Mouse (Mus musculus): Measurements from ENCODE around the gene Arrb1. TPM values are rescaled to one million over a fixed set of nuclear protein-coding genes. Genes with fewer than 3 reads are reported as not detected.
A peak's percentile ranks its signal among the peaks of the same experiment; 100 is the strongest.

The Arrb1 gene
- polyA plus RNA-seq, 1 experiment from 2014 or later, result 4.4 TPM

GRCm38 (mm10) chr7:99627366-99627765 is 92.1 kb downstream of the Arrb1 start:
- H3K4me2 ChIP-seq (replicated peaks; ENCODE audit: low read depth), result no peak overlapping the region
- H3K27me3 ChIP-seq (replicated peaks; ENCODE audit: control insufficient read depth, insufficient read depth, low read length), result peaks cover 67% of the 10 kb centered on the region

DNA sequence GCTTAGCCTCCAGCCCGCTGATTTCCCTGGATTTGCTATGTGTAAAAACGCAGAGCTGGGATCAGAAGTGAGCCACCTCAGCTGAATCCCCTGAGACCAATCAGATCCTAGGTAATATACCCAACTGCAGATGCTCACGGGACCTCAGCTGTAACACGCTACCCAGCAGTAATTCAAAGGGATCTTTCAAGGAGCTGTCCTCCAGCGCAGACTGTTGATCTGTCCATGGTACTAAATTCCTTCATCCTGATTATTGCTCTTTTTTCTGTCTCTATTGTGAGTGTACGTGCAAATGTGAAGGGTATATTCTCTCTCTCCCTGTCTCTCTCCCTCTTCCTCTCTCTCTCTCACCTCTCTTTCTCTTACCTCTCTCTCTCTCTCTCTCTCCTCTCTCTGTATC is 97.0 kb downstream of the Arrb1 start:
- 12% methylated on average over 6 of the region's 6 CpGs for WGBS
- no peak for ATAC-seq

More at GRCm38 (mm10) chr7:99627366-99627765, 92.1 kb downstream of the Arrb1 start:
- 6% methylated on average over 7 of the region's 7 CpGs for WGBS
- no peak for TF ChIP-seq CTCF (IDR thresholded peaks at IDR 0.05; ENCODE audit: low read depth)
- Histone ChIP-seq H3K9ac (ENCODE audit: low read depth, low read length) (no peak overlapping the region), H3K4me3 (ENCODE audit: low read depth, low read length) (no peak overlapping the region; the same call in 1 of the 2 replicates), H3K4me1 (replicated peaks; ENCODE audit: control insufficient read depth, insufficient read depth, low read length) (peaks cover 6% of the 10 kb centered on the region; the same call in 1 of the 2 replicates), H3K9me3 (ENCODE audit: control insufficient read depth) (no peaks in the 10 kb centered on the region), H3K36me3 (ENCODE audit: control insufficient read depth, insufficient read depth) (no peaks in the 10 kb centered on the region), H3K27ac (ENCODE audit: low read depth, low read length) (no peak overlapping the region)
- ATAC-seq, result no peak

GRCm38 (mm10) chr7:99633966-99634665 is 98.8 kb downstream of the Arrb1 start:
- H3K36me3 ChIP-seq (ENCODE audit: control insufficient read depth, insufficient read depth), result no peaks in the 10 kb centered on the region
- peak; percentile 25; the same call in 1 of the 2 replicates for ATAC-seq
- 67% methylated on average over 8 of the region's 8 CpGs for WGBS

More for the DNA sequence above, 97.0 kb downstream of the Arrb1 start:
- no peaks in the 10 kb centered on the region for H3K36me3 ChIP-seq (ENCODE audit: control insufficient read depth, insufficient read depth)
- H3K4me3 ChIP-seq (ENCODE audit: low read depth, low read length), result no peak overlapping the region
- no peak for TF ChIP-seq CTCF (IDR thresholded peaks at IDR 0.05; ENCODE audit: low read depth)
- H3K9ac ChIP-seq (ENCODE audit: low read depth, low read length), result no peak overlapping the region
- no peaks in the 10 kb centered on the region for H3K4me1 ChIP-seq (replicated peaks; ENCODE audit: control insufficient read depth, insufficient read depth, low read length)
- no peaks in the 10 kb centered on the region for H3K9me3 ChIP-seq (ENCODE audit: control insufficient read depth)
- peaks cover 41% of the 10 kb centered on the region for H3K27me3 ChIP-seq (replicated peaks; ENCODE audit: control insufficient read depth, insufficient read depth, low read length)
- H3K4me2 ChIP-seq (replicated peaks; ENCODE audit: low read depth), result no peak overlapping the region
- H3K27ac ChIP-seq (ENCODE audit: low read depth, low read length), result no peak overlapping the region

GRCm38 (mm10) chr7:99641245-99641644 is 106.0 kb downstream of the Arrb1 start:
- TF ChIP-seq CTCF (IDR thresholded peaks at IDR 0.05; ENCODE audit: low read depth), result no peak
- no peak overlapping the region for H3K27ac ChIP-seq (ENCODE audit: low read depth, low read length)
- WGBS, result 55% methylated on average over 4 of the region's 4 CpGs
- no peaks in the 10 kb centered on the region for H3K4me1 ChIP-seq (replicated peaks; ENCODE audit: control insufficient read depth, insufficient read depth, low read length)
- no peaks in the 10 kb centered on the region for H3K36me3 ChIP-seq (ENCODE audit: control insufficient read depth, insufficient read depth)
- 0 out of 2 replicates have a peak, but pooled peaks cover 17% of the 10 kb centered on the region for H3K27me3 ChIP-seq (replicated peaks; ENCODE audit: control insufficient read depth, insufficient read depth, low read length)
- H3K4me3 ChIP-seq (ENCODE audit: low read depth, low read length), result no peak overlapping the region
- no peak overlapping the region for H3K4me2 ChIP-seq (replicated peaks; ENCODE audit: low read depth)
- no peak for ATAC-seq
- H3K9me3 ChIP-seq (ENCODE audit: control insufficient read depth), result no peaks in the 10 kb centered on the region
- no peak overlapping the region for H3K9ac ChIP-seq (ENCODE audit: low read depth, low read length)

More at GRCm38 (mm10) chr7:99633966-99634665, 98.8 kb downstream of the Arrb1 start:
- Histone ChIP-seq H3K4me1 (replicated peaks; ENCODE audit: control insufficient read depth, insufficient read depth, low read length) (no peaks in the 10 kb centered on the region), H3K4me3 (ENCODE audit: low read depth, low read length) (no peak overlapping the region), H3K27me3 (replicated peaks; ENCODE audit: control insufficient read depth, insufficient read depth, low read length) (peaks cover 23% of the 10 kb centered on the region), H3K9me3 (ENCODE audit: control insufficient read depth) (no peaks in the 10 kb centered on the region), H3K9ac (ENCODE audit: low read depth, low read length) (no peak overlapping the region), H3K27ac (ENCODE audit: low read depth, low read length) (no peak overlapping the region), H3K4me2 (replicated peaks; ENCODE audit: low read depth) (no peak overlapping the region)
- TF ChIP-seq CTCF (IDR thresholded peaks at IDR 0.05; ENCODE audit: low read depth), result no peak

DNA sequence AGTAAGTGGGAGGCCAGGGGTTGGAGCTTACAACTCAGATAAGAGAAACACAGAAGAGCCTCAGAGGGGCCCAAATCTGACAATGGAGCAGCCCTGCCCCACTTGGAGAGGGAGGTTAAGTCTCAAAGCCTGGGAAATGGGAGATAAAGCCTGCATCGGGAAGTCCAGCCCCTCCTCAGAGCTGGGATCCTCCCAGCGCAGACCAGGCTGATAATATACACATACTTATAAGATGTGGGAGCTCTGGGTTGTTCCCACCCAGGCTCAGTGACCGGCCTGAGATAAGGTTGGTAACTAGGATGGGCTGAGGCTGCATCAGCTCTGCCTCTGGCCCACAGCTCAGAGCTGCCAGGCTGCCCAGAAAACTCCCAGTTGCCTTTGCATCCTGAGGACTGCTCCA is 106.8 kb downstream of the Arrb1 start:
- H3K4me1 ChIP-seq (replicated peaks; ENCODE audit: control insufficient read depth, insufficient read depth, low read length), result no peaks in the 10 kb centered on the region
- H3K9ac ChIP-seq (ENCODE audit: low read depth, low read length), result no peak overlapping the region
- no peak overlapping the region for H3K4me3 ChIP-seq (ENCODE audit: low read depth, low read length)
- 0 out of 2 replicates have a peak, but pooled peaks cover 16% of the 10 kb centered on the region for H3K27me3 ChIP-seq (replicated peaks; ENCODE audit: control insufficient read depth, insufficient read depth, low read length)
- 22% methylated on average over 3 of the region's 3 CpGs for WGBS
- no peak overlapping the region for H3K27ac ChIP-seq (ENCODE audit: low read depth, low read length)
- TF ChIP-seq CTCF (IDR thresholded peaks at IDR 0.05; ENCODE audit: low read depth), result no peak
- no peak overlapping the region for H3K4me2 ChIP-seq (replicated peaks; ENCODE audit: low read depth)
- no peak for ATAC-seq
- no peaks in the 10 kb centered on the region for H3K36me3 ChIP-seq (ENCODE audit: control insufficient read depth, insufficient read depth)
- no peaks in the 10 kb centered on the region for H3K9me3 ChIP-seq (ENCODE audit: control insufficient read depth)

- Histone ChIP-seq H3K4me1 (replicated peaks; ENCODE audit: control insufficient read depth, insufficient read depth, low read length) (no peaks in the 10 kb centered on the region), H3K9ac (ENCODE audit: low read depth, low read length) (no peak overlapping the region), H3K27ac (ENCODE audit: low read depth, low read length) (no peak overlapping the region), H3K9me3 (ENCODE audit: control insufficient read depth) (no peaks in the 10 kb centered on the region), H3K4me2 (replicated peaks; ENCODE audit: low read depth) (no peak overlapping the region), H3K36me3 (ENCODE audit: control insufficient read depth, insufficient read depth) (no peaks in the 10 kb centered on the region), H3K27me3 (replicated peaks; ENCODE audit: control insufficient read depth, insufficient read depth, low read length) (0 out of 2 replicates have a peak, but pooled peaks cover 16% of the 10 kb centered on the region), H3K4me3 (ENCODE audit: low read depth, low read length) (no peak overlapping the region)
- TF ChIP-seq CTCF (IDR thresholded peaks at IDR 0.05; ENCODE audit: low read depth), result no peak
- 77% methylated on average over 7 of the region's 7 CpGs for WGBS
- no peak for ATAC-seq
These were observed 109.4 kb downstream of the Arrb1 start for GRCm38 (mm10) chr7:99644701-99645100.

Data from intestine, postnatal 0 days (tissue).